Mouse (Mus musculus): ENCODE measurements around the gene Tmem121b.

DNA sequence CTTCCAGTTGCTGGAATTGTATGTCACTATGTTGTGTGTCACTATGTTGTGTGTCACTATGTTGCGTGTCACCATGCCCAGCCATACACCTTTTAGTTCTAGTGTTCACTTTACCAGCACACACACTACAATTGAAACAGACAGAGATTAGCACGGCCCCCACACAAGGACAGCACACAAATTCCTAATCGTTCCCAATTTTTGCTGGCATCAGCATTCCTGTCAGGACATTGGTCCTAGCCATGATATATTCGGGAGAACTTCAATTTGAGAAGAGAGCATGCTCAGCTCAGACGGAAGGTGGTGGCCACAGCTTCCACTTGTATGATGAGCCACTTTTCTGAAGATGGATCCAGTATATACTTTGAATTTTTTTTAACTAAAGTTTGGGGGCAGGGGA lies 31.2 kb upstream of the Tmem121b start:
- TF ChIP-seq CTCF (conservative IDR thresholded peaks at IDR 0.05; ENCODE audit: insufficient read depth, insufficient read length, low read depth, low read length) (no peak), POLR2A (IDR thresholded peaks at IDR 0.05; ENCODE audit: low read depth, low read length) (no peak)
